Mouse (Mus musculus) liver, adult 2 months (tissue): ENCODE data around the gene Kcnj12.

Source experiments
- CTCF ChIP-seq: fragments of 200-500 bp; IDR thresholded peaks from 2 replicates; pipeline ENCODE4 v1.5.1; 2011; ENCODE audit warnings: low read depth, low read length, control low read depth
- POLR2A ChIP-seq: fragments of 200-500 bp; IDR thresholded peaks from 2 replicates; pipeline ENCODE4 v1.6.1; 2011; ENCODE audit warnings: low read length, control low read depth; ENCODE audit not compliant: insufficient read depth; ENCODE audit errors: extremely low read depth

- TF ChIP-seq CTCF (no peak), POLR2A (no peak)
Observed at GRCm38 (mm10) chr11:60981693-60982486, 40.5 kb upstream of the Kcnj12 start.
